Mouse (Mus musculus): ENCODE data around the gene Cdk7.

Gene Cdk7

DNA sequence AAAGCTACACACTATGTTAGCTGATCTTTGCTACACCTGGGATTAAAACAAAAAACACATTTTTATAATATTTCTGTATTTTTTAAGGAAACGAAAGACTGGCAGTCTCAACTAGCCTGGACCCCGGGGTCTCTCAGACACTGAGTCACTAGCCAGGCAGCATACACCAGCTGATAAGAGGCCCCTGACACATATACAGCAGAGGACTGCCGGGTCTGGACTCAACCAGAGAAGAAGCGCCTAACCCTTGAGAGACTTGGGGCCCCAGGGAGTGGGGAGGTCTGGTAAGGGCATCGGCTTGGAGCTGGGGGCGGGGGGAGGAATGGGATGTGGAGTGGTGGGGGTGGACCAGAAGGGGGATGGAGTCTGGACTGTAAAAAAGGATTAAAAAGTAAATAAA lies 22.3 kb upstream of the Cdk7 start:
- H3K36me3 ChIP-seq (ENCODE audit: insufficient read depth, low read length): no peaks in the 10 kb centered on the region
- H3K4me3 ChIP-seq (replicated peaks; ENCODE audit: low read length): no peak overlapping the region
- TF ChIP-seq NANOG (IDR thresholded peaks at IDR 0.05; ENCODE audit: borderline replicate concordance, low read length): no peak
- no peak for TF ChIP-seq CTCF (conservative IDR thresholded peaks at IDR 0.05; ENCODE audit: low read length)
- TF ChIP-seq POU5F1 (IDR thresholded peaks at IDR 0.05; ENCODE audit: borderline replicate concordance, low read length): no peak
- H3K4me1 ChIP-seq (replicated peaks; ENCODE audit: low read depth, low read length): peaks cover 9% of the 10 kb centered on the region
- H3K27me3 ChIP-seq (ENCODE audit: insufficient read depth, low read length): peaks cover 17% of the 10 kb centered on the region; the same call in 1 of the 2 replicates
- no peaks in the 10 kb centered on the region for H3K9me3 ChIP-seq (ENCODE audit: low read length)

- Histone ChIP-seq H3K36me3 (ENCODE audit: insufficient read depth, low read length) (no peaks in the 10 kb centered on the region), H3K4me3 (replicated peaks; ENCODE audit: low read length) (no peak overlapping the region), H3K4me1 (replicated peaks; ENCODE audit: low read depth, low read length) (peaks cover 13% of the 10 kb centered on the region), H3K27me3 (ENCODE audit: insufficient read depth, low read length) (peaks cover 17% of the 10 kb centered on the region; the same call in 1 of the 2 replicates), H3K9me3 (ENCODE audit: low read length) (no peaks in the 10 kb centered on the region)
- TF ChIP-seq POU5F1 (IDR thresholded peaks at IDR 0.05; ENCODE audit: borderline replicate concordance, low read length) (no peak), CTCF (conservative IDR thresholded peaks at IDR 0.05; ENCODE audit: low read length) (no peak), NANOG (IDR thresholded peaks at IDR 0.05; ENCODE audit: borderline replicate concordance, low read length) (no peak)
Measured at GRCm38 (mm10) chr13:100752529-100752928, 21.8 kb upstream of the Cdk7 start.

- H3K4me1 ChIP-seq (replicated peaks; ENCODE audit: low read depth, low read length): peaks cover 15% of the 10 kb centered on the region
- no peak for TF ChIP-seq CTCF (conservative IDR thresholded peaks at IDR 0.05; ENCODE audit: low read length)
- no peak for TF ChIP-seq POU5F1 (IDR thresholded peaks at IDR 0.05; ENCODE audit: borderline replicate concordance, low read length)
- TF ChIP-seq NANOG (IDR thresholded peaks at IDR 0.05; ENCODE audit: borderline replicate concordance, low read length): no peak
Measured at GRCm38 (mm10) chr13:100751402-100751801, 20.7 kb upstream of the Cdk7 start.

GRCm38 (mm10) chr13:100750799-100751198 lies 20.1 kb upstream of the Cdk7 start:
- Histone ChIP-seq H3K27me3 (ENCODE audit: insufficient read depth, low read length) (peaks cover 17% of the 10 kb centered on the region; the same call in 1 of the 2 replicates), H3K9me3 (ENCODE audit: low read length) (no peaks in the 10 kb centered on the region), H3K36me3 (ENCODE audit: insufficient read depth, low read length) (no peaks in the 10 kb centered on the region), H3K4me1 (replicated peaks; ENCODE audit: low read depth, low read length) (peaks cover 15% of the 10 kb centered on the region), H3K4me3 (replicated peaks; ENCODE audit: low read length) (no peak overlapping the region)
- TF ChIP-seq CTCF (conservative IDR thresholded peaks at IDR 0.05; ENCODE audit: low read length) (no peak), NANOG (IDR thresholded peaks at IDR 0.05; ENCODE audit: borderline replicate concordance, low read length) (no peak), POU5F1 (IDR thresholded peaks at IDR 0.05; ENCODE audit: borderline replicate concordance, low read length) (no peak)

More at GRCm38 (mm10) chr13:100751402-100751801, 20.7 kb upstream of the Cdk7 start:
- peaks cover 17% of the 10 kb centered on the region; the same call in 1 of the 2 replicates for H3K27me3 ChIP-seq (ENCODE audit: insufficient read depth, low read length)
- no peaks in the 10 kb centered on the region for H3K9me3 ChIP-seq (ENCODE audit: low read length)
- no peak overlapping the region for H3K4me3 ChIP-seq (replicated peaks; ENCODE audit: low read length)
- H3K36me3 ChIP-seq (ENCODE audit: insufficient read depth, low read length): no peaks in the 10 kb centered on the region

GRCm38 (mm10) chr13:100748638-100749037 lies 17.9 kb upstream of the Cdk7 start:
- H3K36me3 ChIP-seq (ENCODE audit: insufficient read depth, low read length): no peaks in the 10 kb centered on the region
- TF ChIP-seq NANOG (IDR thresholded peaks at IDR 0.05; ENCODE audit: borderline replicate concordance, low read length) (no peak), POU5F1 (IDR thresholded peaks at IDR 0.05; ENCODE audit: borderline replicate concordance, low read length) (no peak), CTCF (conservative IDR thresholded peaks at IDR 0.05; ENCODE audit: low read length) (no peak)
- H3K4me3 ChIP-seq (replicated peaks; ENCODE audit: low read length): no peak overlapping the region
- peaks cover 11% of the 10 kb centered on the region; the same call in 1 of the 2 replicates for H3K27me3 ChIP-seq (ENCODE audit: insufficient read depth, low read length)
- H3K4me1 ChIP-seq (replicated peaks; ENCODE audit: low read depth, low read length): peaks cover 25% of the 10 kb centered on the region
- no peaks in the 10 kb centered on the region for H3K9me3 ChIP-seq (ENCODE audit: low read length)

- H3K9me3 ChIP-seq (ENCODE audit: low read length): no peaks in the 10 kb centered on the region
- H3K27me3 ChIP-seq (ENCODE audit: insufficient read depth, low read length): no peaks in the 10 kb centered on the region
- no peak overlapping the region for H3K4me3 ChIP-seq (replicated peaks; ENCODE audit: low read length)
- peaks cover 40% of the 10 kb centered on the region for H3K4me1 ChIP-seq (replicated peaks; ENCODE audit: low read depth, low read length)
- no peaks in the 10 kb centered on the region for H3K36me3 ChIP-seq (ENCODE audit: insufficient read depth, low read length)
- TF ChIP-seq POU5F1 (IDR thresholded peaks at IDR 0.05; ENCODE audit: borderline replicate concordance, low read length): no peak
- no peak for TF ChIP-seq CTCF (conservative IDR thresholded peaks at IDR 0.05; ENCODE audit: low read length)
- TF ChIP-seq NANOG (IDR thresholded peaks at IDR 0.05; ENCODE audit: borderline replicate concordance, low read length): no peak
Measured at GRCm38 (mm10) chr13:100746090-100746489, 15.4 kb upstream of the Cdk7 start.

DNA sequence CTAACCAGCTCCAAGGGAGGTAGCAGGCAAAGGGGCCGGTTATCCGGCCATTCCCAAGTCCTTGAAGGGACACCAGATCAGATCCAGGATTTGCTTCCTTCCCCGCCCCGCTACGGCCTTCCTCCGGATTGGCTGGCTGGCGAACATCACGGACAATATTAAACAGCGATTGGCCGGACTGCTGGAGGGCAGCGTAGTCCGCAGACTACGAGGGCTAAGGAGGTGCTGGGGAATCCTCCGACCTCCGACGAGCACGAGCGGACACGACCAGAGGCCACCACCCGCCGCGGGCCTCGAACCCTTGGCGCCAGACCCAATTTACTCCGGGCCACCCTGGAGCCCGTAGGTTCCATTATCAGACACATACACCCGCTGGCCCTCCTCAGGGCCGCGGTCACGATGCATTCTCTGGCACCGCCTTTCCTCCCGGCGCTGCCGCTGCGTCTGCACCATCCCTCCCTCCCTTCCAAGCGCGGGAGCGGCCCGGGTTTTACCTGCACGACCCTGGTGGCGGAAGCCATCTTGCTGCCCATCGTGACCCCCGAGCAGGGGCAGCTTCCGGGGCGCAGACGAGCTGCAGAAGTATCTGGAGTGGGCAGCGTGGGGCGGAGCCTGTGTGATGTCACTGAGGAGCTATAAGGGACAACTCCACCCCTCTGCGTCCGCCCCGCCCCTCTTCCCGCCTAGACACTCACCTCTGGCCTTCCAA lies 13.5 kb upstream of the Cdk7 start, which contains the start of gene Mrps36:
TSS of gene Mrps36 (minus strand) at position 624 of the 709 bp plus-strand sequence.
- H3K27me3 ChIP-seq (ENCODE audit: insufficient read depth, low read length): no peaks in the 10 kb centered on the region
- no peaks in the 10 kb centered on the region for H3K9me3 ChIP-seq (ENCODE audit: low read length)
- TF ChIP-seq POU5F1 (IDR thresholded peaks at IDR 0.05; ENCODE audit: borderline replicate concordance, low read length) (no peak), NANOG (IDR thresholded peaks at IDR 0.05; ENCODE audit: borderline replicate concordance, low read length) (no peak), CTCF (conservative IDR thresholded peaks at IDR 0.05; ENCODE audit: low read length) (no peak)
- peak within 1 kb of the TSS; percentile 97 for H3K4me3 ChIP-seq (replicated peaks; ENCODE audit: low read length)
- H3K36me3 ChIP-seq (ENCODE audit: insufficient read depth, low read length): peaks cover 3% of the 10 kb centered on the region; the same call in 1 of the 2 replicates
- peaks cover 37% of the 10 kb centered on the region for H3K4me1 ChIP-seq (replicated peaks; ENCODE audit: low read depth, low read length)

DNA sequence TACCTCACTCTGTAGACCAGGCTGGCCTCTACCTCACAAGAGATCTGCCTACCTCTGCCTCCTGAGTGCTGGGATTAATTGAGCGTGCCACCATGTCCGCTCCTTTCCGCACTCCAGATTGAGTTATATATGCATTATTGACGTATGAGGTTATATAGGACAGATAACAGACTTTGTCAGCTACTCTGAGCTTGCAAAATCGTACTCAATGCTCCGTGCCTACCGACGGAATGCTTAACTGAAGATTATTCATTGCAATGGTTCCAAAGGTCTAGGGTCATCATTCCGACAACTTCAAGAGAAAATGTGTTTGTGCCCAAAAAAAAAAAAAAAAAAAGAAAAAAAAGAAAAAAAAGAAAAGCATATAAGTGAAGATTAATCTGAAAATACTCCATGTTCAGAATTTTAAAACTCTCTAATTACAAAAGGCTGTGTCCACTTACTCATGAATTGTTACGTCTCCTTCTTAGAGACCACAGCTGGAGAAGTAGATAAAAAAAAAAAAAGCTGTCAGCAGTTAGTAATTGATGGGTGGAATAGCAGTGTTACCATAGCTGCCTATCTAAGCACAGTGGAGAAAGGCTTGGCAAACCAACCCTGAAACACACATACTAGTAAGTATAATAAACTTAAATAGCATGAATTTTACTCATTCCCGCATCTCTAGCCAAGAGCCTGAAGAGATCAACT lies 12.8 kb upstream of the Cdk7 start:
- peaks cover 7% of the 10 kb centered on the region for H3K36me3 ChIP-seq (ENCODE audit: insufficient read depth, low read length)
- H3K9me3 ChIP-seq (ENCODE audit: low read length): no peaks in the 10 kb centered on the region
- H3K4me3 ChIP-seq (replicated peaks; ENCODE audit: low read length): peak overlapping the region; percentile 97
- peaks cover 36% of the 10 kb centered on the region for H3K4me1 ChIP-seq (replicated peaks; ENCODE audit: low read depth, low read length)
- H3K27me3 ChIP-seq (ENCODE audit: insufficient read depth, low read length): no peaks in the 10 kb centered on the region
- TF ChIP-seq NANOG (IDR thresholded peaks at IDR 0.05; ENCODE audit: borderline replicate concordance, low read length) (no peak), CTCF (conservative IDR thresholded peaks at IDR 0.05; ENCODE audit: low read length) (no peak), POU5F1 (IDR thresholded peaks at IDR 0.05; ENCODE audit: borderline replicate concordance, low read length) (no peak)
